Mouse (Mus musculus): ENCODE data around the gene Ints1.

The Ints1 gene

GRCm38 (mm10) chr5:139799801-139800590 lies 24.5 kb upstream of the Ints1 start:
- no peak for DNase-seq

- DNase-seq: no peak
Observed at GRCm38 (mm10) chr5:139799041-139799440, 23.6 kb upstream of the Ints1 start.

DNA sequence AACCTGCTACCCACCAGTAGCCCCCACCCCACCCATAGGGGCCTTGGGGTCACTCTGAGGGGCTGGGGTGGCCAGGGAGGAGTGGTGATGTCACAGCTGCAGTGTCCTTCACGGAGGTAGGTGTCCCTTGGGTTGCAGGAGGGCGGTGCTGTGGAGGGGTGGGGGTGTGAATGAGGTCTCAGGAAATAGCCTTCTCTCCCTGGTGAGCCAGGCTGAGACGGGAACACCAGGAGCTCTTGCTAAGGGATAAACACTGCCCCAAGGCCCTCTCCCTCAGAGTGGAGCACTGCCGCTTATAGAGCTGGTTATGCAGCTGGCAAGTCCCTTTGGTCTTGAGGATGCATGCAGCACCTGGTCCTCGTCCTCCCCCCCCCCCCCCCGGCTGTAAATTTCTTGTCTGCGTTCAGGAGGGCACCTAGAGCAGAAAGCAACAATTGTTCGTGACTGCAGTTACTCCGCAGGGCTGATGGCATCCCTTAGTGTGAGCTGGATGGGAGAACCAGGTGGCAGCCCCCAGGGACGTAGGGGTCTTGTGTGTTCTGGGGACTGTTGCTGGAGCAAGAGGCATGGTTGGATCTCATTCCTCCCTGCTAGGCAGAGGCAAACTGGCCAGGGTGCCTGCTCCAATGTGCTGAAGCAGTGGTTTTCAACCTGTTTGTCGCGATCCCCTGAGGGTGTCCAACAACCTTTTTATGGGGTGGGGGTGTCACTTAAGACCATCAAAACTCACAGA lies 22.9 kb upstream of the Ints1 start:
- DNase-seq: no peak

DNA sequence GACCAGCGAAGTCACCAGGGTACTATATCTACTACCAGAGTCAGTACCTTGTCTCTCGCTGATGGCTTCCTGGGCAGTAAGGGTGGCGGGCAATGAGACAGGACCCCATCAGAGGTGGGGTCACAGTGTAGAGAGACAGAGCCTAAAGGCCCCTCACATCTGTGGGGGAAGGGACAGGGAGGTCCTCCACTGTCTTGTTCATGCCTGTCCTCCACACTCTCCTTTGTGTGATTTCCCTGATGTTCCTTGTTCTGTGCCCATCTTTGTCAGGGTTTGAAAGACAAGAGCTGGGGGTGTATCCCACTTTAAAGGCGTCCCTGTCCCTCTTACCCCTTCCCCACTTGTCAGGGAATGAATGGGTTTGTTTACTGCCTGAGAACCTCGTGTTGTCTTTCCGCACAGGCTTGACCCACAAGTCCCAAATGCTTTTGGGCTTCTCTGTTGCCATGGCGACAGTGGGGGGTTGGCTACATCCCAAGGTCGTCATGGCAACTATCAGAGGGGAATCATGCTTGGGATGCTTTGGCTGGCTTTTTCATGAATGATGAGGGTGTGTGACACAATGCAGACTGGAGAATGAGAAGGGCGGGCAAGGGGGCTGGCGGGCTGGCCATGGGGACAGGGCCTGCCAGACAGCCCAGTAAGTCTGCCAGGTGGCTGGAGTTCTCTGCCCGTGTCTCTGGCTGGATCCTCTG lies 22.1 kb upstream of the Ints1 start:
- DNase-seq: peak; percentile 94

DNA sequence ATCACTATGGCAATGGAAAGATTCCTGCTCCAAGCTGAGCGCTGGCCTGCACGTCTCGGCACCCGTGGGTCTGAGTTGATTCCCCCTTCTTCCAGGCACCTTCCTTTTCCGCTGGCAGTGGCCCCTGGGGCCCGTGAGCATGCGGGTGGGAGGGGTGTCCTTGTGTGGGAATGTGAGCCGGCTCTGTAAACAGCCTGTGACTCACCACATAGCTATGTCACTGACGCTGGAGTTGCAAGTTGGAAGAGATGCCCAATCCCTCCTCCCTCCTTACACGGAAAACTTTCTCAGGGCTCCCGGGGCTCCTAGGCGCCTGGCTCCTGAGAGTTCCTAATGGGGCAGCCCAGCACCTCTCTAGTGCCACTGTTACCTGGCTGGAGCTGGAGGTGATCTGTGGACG lies 21.4 kb upstream of the Ints1 start:
- DNase-seq: peak; percentile 91

GRCm38 (mm10) chr5:139796001-139796620 lies 20.6 kb upstream of the Ints1 start:
- DNase-seq: no peak

DNA sequence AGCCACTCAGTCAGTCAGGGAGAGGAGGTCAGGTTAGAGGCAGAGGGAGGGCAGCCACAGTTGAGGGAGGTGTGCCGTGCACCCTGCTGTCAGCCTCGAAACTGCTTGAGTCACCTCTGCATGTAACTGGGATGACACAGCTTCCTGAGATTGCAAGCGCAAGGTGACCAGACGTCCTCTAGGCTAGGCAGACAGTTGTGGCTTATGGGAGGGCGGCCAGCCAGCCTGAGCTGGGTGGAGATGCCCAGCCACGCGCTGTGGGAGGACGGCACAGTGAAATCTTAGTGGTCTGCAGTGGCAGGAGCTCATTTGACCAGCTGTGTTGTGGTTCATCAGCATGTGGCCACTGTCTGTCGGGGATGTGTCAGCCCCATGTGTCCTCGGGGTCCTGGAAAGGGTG lies 19.5 kb upstream of the Ints1 start:
- no peak for DNase-seq

DNA sequence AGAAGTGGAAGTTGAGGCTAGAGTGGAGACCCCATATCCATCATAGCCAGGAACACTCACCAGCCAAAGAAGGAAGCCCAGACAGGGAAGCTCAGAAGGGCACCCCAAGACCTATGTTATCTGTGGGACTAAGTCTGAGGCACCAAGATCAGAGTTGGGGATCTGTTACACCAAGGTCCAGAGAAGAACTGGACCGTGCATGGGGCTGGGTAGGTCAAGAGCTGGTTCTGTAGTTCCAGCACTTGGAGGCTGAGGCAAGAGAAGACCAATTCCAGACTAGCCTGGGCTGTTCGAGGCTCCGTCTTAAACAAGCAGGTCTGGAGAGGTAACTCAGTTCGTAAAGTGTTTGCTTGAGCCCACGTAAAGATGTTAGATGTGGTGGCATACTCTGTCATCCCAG lies 18.7 kb upstream of the Ints1 start:
- DNase-seq: no peak

- peak; percentile 73 for DNase-seq
Observed at GRCm38 (mm10) chr5:139793338-139794089, 18.0 kb upstream of the Ints1 start.

DNA sequence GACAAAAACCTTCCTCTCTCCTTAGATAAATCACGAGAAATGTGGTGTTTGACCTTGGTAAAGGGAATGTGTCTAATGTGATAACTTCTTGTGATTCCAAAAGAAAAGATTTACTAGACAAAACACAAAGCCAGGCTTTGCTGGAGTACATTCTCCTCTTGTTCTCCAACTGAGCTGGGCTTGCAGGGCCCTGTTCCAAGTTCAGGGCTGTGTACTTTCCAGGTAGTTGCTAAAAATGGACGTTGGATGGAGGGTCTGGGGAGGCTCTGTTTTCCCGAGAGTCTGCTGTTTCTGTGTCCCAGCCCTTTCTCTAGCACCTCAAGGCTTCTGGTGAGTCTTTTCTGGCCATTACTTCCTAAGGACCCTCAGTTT lies 17.5 kb upstream of the Ints1 start:
- no peak for DNase-seq

DNA sequence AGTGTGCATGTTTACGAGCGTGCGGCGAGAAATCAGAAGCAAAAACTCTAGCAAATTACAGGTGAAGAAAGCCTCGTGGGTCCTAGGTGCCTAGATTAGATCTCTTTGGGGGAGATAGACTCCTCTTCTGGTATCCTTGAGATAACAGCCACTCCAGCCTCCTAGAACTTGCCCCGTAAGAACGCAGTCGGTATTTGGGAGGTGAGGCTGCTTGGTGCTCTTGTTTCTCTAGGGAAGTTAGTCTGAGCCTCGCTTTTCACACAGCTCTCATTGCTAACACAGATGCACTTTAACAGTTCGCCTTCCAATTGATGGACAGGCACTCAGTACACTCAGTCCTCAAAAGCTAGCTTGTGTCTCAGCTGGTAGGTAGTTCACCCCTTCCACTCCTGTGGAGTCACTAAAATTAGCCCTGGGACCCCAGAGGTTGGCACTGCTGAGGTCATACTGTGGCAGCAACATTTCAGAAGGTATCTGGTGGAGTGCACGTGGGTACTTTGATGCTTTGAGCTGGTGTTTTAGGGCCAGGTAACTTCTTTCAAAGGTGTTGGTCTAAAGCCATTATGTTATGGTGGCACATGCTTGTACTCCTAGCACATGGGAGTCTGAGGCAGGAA lies 16.8 kb upstream of the Ints1 start:
- no peak for DNase-seq

GRCm38 (mm10) chr5:139791227-139792158 lies 16.0 kb upstream of the Ints1 start, which contains the start of gene Mafk:
Gene Mafk, plus strand, starts transcription at chr5:139791513.
- DNase-seq: peak; percentile 99

DNA sequence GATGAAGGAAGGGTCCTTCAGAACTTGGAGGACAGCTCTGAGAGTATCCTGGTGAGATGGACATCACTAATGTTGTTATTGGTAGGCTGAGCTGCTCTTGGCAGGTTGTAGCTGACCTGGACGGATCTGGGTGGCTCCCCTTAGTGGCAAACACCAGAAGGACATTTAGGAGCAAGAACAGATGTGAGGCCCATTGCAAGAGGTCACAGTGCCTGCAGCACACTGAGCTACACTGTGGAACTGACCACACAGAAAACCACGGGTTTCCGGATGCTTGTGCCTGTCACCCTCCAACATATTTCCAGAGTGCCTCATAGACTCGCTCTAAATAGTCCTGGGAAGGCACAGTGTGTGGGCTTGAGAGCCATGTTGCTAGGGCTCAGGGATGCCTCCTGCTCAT lies 14.0 kb upstream of the Ints1 start:
- no peak for DNase-seq

GRCm38 (mm10) chr5:139781406-139781805 lies 5.9 kb upstream of the Ints1 start:
- DNase-seq: no peak

DNA sequence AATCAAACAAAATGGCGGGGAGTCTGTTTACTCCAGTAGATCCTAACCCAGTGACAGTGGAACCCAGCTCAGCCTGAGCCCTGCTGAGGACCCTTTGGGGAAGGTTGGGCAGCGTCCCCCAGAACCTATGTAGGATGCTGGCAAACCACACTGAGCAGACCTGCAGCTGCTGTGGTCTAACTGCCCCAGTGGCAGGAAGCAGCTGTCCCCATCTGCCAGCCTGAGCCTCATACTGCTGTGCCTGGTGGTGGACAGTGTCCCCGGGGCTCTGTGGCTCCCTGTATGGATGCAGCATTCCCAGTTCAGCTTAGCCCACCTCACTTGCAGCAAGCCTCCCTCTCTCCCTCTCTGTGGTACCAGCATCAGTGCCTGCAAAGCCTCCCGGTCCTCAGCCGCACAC lies 1.5 kb upstream of the Ints1 start:
- DNase-seq: no peak

- DNase-seq: no peak
Observed at GRCm38 (mm10) chr5:139768216-139768615, 7.3 kb downstream of the Ints1 start.

GRCm38 (mm10) chr5:139764296-139764695 lies 11.2 kb downstream of the Ints1 start:
- DNase-seq: peak; percentile 45

DNA sequence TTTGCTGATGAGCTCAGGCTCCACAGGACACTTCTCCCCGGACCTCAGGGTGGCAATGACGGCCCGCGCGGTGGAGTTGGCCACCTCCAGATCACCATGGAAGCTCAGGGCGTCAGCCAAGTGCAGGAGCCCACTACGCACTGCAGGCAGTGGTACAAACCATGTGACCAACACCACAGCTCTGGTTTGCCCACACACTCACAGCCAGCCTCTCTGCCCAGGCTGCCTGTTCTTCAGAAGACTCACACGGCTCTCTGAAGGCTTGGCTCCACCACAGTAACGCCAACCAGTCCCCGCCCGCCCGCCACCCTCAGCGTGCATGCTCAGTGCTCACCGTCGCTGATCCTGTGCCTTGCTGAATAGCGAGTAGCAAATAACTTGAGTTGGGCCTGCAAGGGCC lies 17.4 kb downstream of the Ints1 start:
- no peak for DNase-seq

- DNase-seq: no peak
Observed at GRCm38 (mm10) chr5:139756586-139756985, 18.9 kb downstream of the Ints1 start.

- no peak for DNase-seq
Observed at GRCm38 (mm10) chr5:139756135-139756534, 19.3 kb downstream of the Ints1 start.

- DNase-seq: peak; percentile 78
Observed at GRCm38 (mm10) chr5:139754753-139755152, 20.7 kb downstream of the Ints1 start.

All from kidney, postnatal 10 days (tissue).